Mouse (Mus musculus): Measurements from ENCODE around the gene Trpc4ap.

GRCm38 (mm10) chr2:155592854-155593283 lies 99.3 kb downstream of the Trpc4ap start:
- TF ChIP-seq CTCF (IDR thresholded peaks at IDR 0.05; ENCODE audit: insufficient read depth, low read depth, low read length): no peak
- TF ChIP-seq POLR2A (IDR thresholded peaks at IDR 0.05; ENCODE audit: insufficient read depth, low read depth, low read length): peak; percentile 24; the same call in 1 of the 2 replicates
